Mouse (Mus musculus) ZHBTc4 (cell line): ENCODE data around the gene Npas3.

ENCODE experiments used
- DNase-seq: peaks from one replicate; pipeline ENCODE4 v3.0.0-alpha.2; 2011; ENCODE audit warnings: low read depth, low spot score

The Npas3 gene

DNA sequence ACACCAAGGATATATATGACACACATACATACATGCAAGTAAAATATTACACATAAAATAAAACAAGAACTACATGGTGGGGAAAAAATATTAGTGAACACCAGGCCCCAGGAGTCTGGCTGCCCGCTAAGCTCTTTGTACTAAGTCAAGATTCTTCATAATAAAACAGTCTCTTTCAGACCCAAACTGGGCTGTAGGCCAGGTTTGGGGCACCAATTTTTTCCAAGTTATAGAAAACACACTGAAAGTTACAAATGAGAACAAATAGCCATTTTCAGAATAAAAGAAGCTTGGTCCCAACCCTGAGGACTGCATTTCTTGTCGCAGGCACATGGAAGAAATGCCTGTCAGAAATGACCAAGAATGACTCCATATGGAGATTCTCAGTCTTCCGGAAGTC lies 872.8 kb downstream of the Npas3 start:
- no peak for DNase-seq
